Mouse (Mus musculus): ENCODE measurements around the gene Pramel7.
"Not testable (repeated sequence)": the region's sequence is repeated elsewhere in the genome, so short reads cannot be mapped to it uniquely, and the experiment has no call there.

GRCm38 (mm10) chr2:87496993-87497392 is at the start of gene Pramel7:
- not testable (repeated sequence) for TF ChIP-seq CTCF (conservative IDR thresholded peaks at IDR 0.05; ENCODE audit: low read length); NANOG (IDR thresholded peaks at IDR 0.05; ENCODE audit: borderline replicate concordance, low read length); POU5F1 (IDR thresholded peaks at IDR 0.05; ENCODE audit: borderline replicate concordance, low read length)

Data from E14TG2a.4 (cell line).